Mouse (Mus musculus): ENCODE results near the gene Gimap7. TPM values are rescaled to one million over a fixed set of nuclear protein-coding genes. Genes with fewer than 3 reads are reported as not detected.
A peak's percentile ranks its signal among the peaks of the same experiment; 100 is the strongest.

Gimap7 gene
- total and polyA plus RNA-seq, 2 experiments: 0.35 to 0.37 TPM

- Histone ChIP-seq H3K9ac (ENCODE audit: low read depth, low read length) (no peak overlapping the region), H3K4me1 (ENCODE audit: control insufficient read depth, insufficient read depth, low read length) (no peaks in the 10 kb centered on the region; the same call in 1 of the 2 replicates), H3K36me3 (ENCODE audit: control insufficient read depth, insufficient read depth, low read length) (peaks cover 4% of the 10 kb centered on the region; the same call in 1 of the 2 replicates), H3K27me3 (ENCODE audit: control insufficient read depth, insufficient read depth, low read length) (no peaks in the 10 kb centered on the region), H3K27ac (replicated peaks; ENCODE audit: insufficient read depth, low read depth, low read length) (no peak overlapping the region; the same call in 1 of the 2 replicates), H3K4me3 (ENCODE audit: insufficient read depth, low read depth, low read length) (no peak overlapping the region), H3K79me2 (ENCODE audit: control insufficient read depth, insufficient read depth, low read length) (no peaks in the 10 kb centered on the region)
- TF ChIP-seq CTCF (IDR thresholded peaks at IDR 0.05; ENCODE audit: low read depth, low read length) (no peak), POLR2A (IDR thresholded peaks at IDR 0.05; ENCODE audit: extremely low read depth, insufficient read depth, low read length) (no peak)
- WGBS: 34% methylated on average over 1 of the region's 1 CpGs
- DNase-seq (ENCODE audit: extremely low read depth, low read depth, low spot score): no peak
Measured at GRCm38 (mm10) chr6:48697555-48697930, 20.9 kb upstream of the Gimap7 start.

DNA sequence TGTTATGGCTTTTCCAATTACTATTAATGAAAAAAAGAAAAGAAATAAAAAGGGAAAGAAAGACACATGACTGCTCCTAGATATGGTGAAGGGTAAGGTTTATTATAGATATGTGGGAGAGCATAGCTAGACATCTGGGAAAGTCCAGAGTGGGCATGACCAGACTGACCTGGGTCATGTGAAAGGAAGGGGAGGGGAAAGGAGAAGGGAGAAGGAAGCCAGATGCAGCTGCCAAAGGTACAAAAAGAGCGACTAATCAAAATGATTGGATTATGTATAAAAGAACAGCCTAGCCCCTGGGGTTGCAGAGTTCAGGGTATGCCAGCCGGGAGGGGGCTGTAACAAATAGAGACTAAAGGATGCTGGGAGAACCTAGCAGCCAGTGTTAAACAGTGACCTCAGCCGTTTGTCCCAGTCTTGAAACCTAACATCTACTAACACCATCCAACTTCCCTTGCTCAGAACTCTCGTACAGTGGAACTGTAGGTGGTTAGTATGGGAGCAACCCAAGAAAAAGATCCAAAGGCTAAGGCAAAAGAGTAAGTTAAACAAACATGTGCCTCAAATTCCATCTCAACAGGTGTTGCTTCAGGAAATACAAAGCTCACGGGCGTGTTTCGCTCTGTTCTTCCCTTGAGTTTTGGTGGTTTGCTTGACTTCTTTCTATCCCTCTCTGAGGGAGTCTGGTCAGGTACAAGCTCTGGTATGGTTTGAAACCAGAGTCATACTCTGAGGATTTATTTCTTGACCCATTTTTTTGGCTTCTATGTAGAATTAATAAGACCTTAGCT is 20.2 kb upstream of the Gimap7 start:
- peaks cover under 1% of the 10 kb centered on the region; the same call in 1 of the 2 replicates for H3K4me1 ChIP-seq (ENCODE audit: control insufficient read depth, insufficient read depth, low read length)
- no peaks in the 10 kb centered on the region for H3K27me3 ChIP-seq (ENCODE audit: control insufficient read depth, insufficient read depth, low read length)
- 87% methylated on average over 7 of the region's 7 CpGs for WGBS
- DNase-seq (ENCODE audit: extremely low read depth, low read depth, low spot score): no peak
- no peak overlapping the region for H3K9ac ChIP-seq (ENCODE audit: low read depth, low read length)
- peak overlapping the region; percentile 55 for H3K27ac ChIP-seq (replicated peaks; ENCODE audit: insufficient read depth, low read depth, low read length)
- TF ChIP-seq POLR2A (IDR thresholded peaks at IDR 0.05; ENCODE audit: extremely low read depth, insufficient read depth, low read length) (no peak), CTCF (IDR thresholded peaks at IDR 0.05; ENCODE audit: low read depth, low read length) (no peak)
- no peak overlapping the region for H3K4me3 ChIP-seq (ENCODE audit: insufficient read depth, low read depth, low read length)
- H3K36me3 ChIP-seq (ENCODE audit: control insufficient read depth, insufficient read depth, low read length): 0 out of 2 replicates have a peak, but pooled peaks cover 4% of the 10 kb centered on the region
- H3K79me2 ChIP-seq (ENCODE audit: control insufficient read depth, insufficient read depth, low read length): no peaks in the 10 kb centered on the region

DNA sequence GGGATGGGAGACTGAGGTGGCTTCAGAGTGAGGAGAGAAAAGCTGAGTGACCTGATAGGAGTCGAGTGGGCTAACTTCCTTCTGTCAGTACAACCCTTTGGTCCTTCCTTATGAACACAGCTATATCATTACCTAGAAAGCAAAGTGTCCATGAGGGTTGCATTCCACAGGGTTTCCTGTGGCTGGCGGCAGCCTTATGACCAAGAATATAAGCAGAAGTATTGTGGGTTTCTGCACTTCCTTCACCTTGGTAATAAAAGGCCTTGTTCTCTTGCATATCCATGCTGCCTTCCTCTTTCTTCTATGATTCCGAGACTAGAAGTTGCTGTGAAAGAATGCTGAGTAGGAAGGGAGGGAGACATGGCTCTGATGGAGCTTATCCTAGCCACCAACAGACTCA is 19.5 kb upstream of the Gimap7 start:
- Histone ChIP-seq H3K4me3 (ENCODE audit: insufficient read depth, low read depth, low read length) (no peak overlapping the region), H3K9ac (ENCODE audit: low read depth, low read length) (no peak overlapping the region), H3K36me3 (ENCODE audit: control insufficient read depth, insufficient read depth, low read length) (0 out of 2 replicates have a peak, but pooled peaks cover 4% of the 10 kb centered on the region), H3K79me2 (ENCODE audit: control insufficient read depth, insufficient read depth, low read length) (no peaks in the 10 kb centered on the region), H3K27me3 (ENCODE audit: control insufficient read depth, insufficient read depth, low read length) (no peaks in the 10 kb centered on the region), H3K4me1 (ENCODE audit: control insufficient read depth, insufficient read depth, low read length) (peaks cover 4% of the 10 kb centered on the region; the same call in 1 of the 2 replicates), H3K27ac (replicated peaks; ENCODE audit: insufficient read depth, low read depth, low read length) (peak overlapping the region; percentile 70; the same call in 1 of the 2 replicates)
- no peak for DNase-seq (ENCODE audit: extremely low read depth, low read depth, low spot score)
- WGBS: 83% methylated on average over 3 of the region's 3 CpGs
- TF ChIP-seq POLR2A (IDR thresholded peaks at IDR 0.05; ENCODE audit: extremely low read depth, insufficient read depth, low read length): no peak
- TF ChIP-seq CTCF (IDR thresholded peaks at IDR 0.05; ENCODE audit: low read depth, low read length): no peak

DNA sequence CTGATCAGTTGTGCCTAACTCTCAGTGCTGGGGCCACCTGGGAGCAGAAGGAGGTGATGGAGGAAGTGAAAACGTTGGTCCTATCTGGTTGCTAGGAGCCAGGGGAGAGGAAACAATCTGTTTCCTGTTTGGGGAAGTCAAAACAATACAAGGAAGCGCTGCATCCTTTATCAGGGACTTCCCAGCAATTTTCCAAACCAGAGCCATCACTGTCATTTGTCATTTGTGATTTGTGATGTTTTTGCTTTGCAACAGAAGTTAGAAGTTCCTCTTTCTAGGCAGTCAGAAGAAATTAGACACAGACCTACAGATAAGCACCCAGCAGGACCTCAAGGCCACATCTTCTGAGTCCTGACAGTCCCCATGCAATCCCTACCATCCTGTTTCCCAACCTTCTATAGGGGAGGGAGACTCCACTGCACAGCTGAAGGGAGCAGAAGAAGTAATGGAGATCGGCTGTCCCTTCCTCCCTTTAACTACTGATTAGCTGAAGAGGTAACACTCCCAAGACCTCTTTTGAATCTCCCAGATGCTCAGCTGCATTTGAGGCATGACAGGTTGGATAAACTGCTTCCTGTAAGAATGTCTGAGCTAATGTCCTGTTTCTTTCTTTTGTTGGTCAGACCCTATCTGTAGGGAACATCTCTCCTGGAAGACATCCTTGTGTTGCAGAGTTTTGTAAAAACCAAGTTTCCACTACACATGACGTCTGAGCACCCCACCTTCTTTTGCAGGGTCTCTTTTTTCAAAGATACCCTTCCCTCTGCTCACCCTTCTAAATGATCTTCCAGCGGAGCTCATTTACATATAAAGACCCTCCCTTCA is 18.0 kb upstream of the Gimap7 start:
- Histone ChIP-seq H3K27ac (replicated peaks; ENCODE audit: insufficient read depth, low read depth, low read length) (peak overlapping the region; percentile 69), H3K4me3 (ENCODE audit: insufficient read depth, low read depth, low read length) (no peak overlapping the region), H3K36me3 (ENCODE audit: control insufficient read depth, insufficient read depth, low read length) (0 out of 2 replicates have a peak, but pooled peaks cover 4% of the 10 kb centered on the region), H3K79me2 (ENCODE audit: control insufficient read depth, insufficient read depth, low read length) (no peaks in the 10 kb centered on the region), H3K9ac (ENCODE audit: low read depth, low read length) (no peak overlapping the region), H3K27me3 (ENCODE audit: control insufficient read depth, insufficient read depth, low read length) (no peaks in the 10 kb centered on the region), H3K4me1 (ENCODE audit: control insufficient read depth, insufficient read depth, low read length) (peaks cover 4% of the 10 kb centered on the region; the same call in 1 of the 2 replicates)
- TF ChIP-seq CTCF (IDR thresholded peaks at IDR 0.05; ENCODE audit: low read depth, low read length): no peak
- TF ChIP-seq POLR2A (IDR thresholded peaks at IDR 0.05; ENCODE audit: extremely low read depth, insufficient read depth, low read length): no peak
- 66% methylated on average over 5 of the region's 5 CpGs for WGBS
- no peak for DNase-seq (ENCODE audit: extremely low read depth, low read depth, low spot score)

GRCm38 (mm10) chr6:48702146-48702545 is 16.3 kb upstream of the Gimap7 start:
- Histone ChIP-seq H3K4me3 (ENCODE audit: insufficient read depth, low read depth, low read length) (no peak overlapping the region), H3K4me1 (ENCODE audit: control insufficient read depth, insufficient read depth, low read length) (peaks cover 4% of the 10 kb centered on the region; the same call in 1 of the 2 replicates), H3K79me2 (ENCODE audit: control insufficient read depth, insufficient read depth, low read length) (no peaks in the 10 kb centered on the region), H3K27ac (replicated peaks; ENCODE audit: insufficient read depth, low read depth, low read length) (peak overlapping the region; percentile 59), H3K9ac (ENCODE audit: low read depth, low read length) (no peak overlapping the region), H3K27me3 (ENCODE audit: control insufficient read depth, insufficient read depth, low read length) (no peaks in the 10 kb centered on the region), H3K36me3 (ENCODE audit: control insufficient read depth, insufficient read depth, low read length) (peaks cover 4% of the 10 kb centered on the region; the same call in 1 of the 2 replicates)
- no peak for TF ChIP-seq CTCF (IDR thresholded peaks at IDR 0.05; ENCODE audit: low read depth, low read length)
- no peak for TF ChIP-seq POLR2A (IDR thresholded peaks at IDR 0.05; ENCODE audit: extremely low read depth, insufficient read depth, low read length)
- WGBS: 90% methylated on average over 7 of the region's 7 CpGs
- no peak for DNase-seq (ENCODE audit: extremely low read depth, low read depth, low spot score)
